Mouse (Mus musculus): ENCODE measurements around the gene Gm21760. TPM values are rescaled to one million over a fixed set of nuclear protein-coding genes. Genes with fewer than 3 reads are reported as not detected.
"Not testable (repeated sequence)": the region's sequence is repeated elsewhere in the genome, so short reads cannot be mapped to it uniquely, and the experiment has no call there.

The Gm21760 gene
- polyA plus RNA-seq (2012; rRNA removed) = not detected in 2 replicates

GRCm38 (mm10) chrY:80133479-80133878 lies at the start of gene Gm21760:
Gm21760 (plus strand) TSS chrY:80133779.
- H3K4me1 ChIP-seq (ENCODE audit: control insufficient read depth, insufficient read depth, low read length); H3K27ac ChIP-seq (ENCODE audit: insufficient read depth, low read length); H3K4me3 ChIP-seq (ENCODE audit: insufficient read depth, low read length): not testable (repeated sequence)

All from cortical plate, adult 2 months (tissue).